Mouse (Mus musculus): ENCODE data around the gene Prrc2a. TPM values are rescaled to one million over a fixed set of nuclear protein-coding genes. Genes with fewer than 3 reads are reported as not detected.
A peak's percentile ranks its signal among the peaks of the same experiment; 100 is the strongest.

Prrc2a gene
- polyA plus RNA-seq, 1 experiment from 2014 or later = 86.8 TPM

GRCm38 (mm10) chr17:35167794-35168193, 3.1 kb upstream of the Prrc2a start:
- Histone ChIP-seq H3K4me1 (peaks cover 21% of the 10 kb centered on the region), H3K9me3 (replicated peaks) (no peaks in the 10 kb centered on the region), H3K27ac (no peak overlapping the region), H3K27me3 (replicated peaks) (no peaks in the 10 kb centered on the region), H3K4me2 (no peak overlapping the region), H3K36me3 (peaks cover 1% of the 10 kb centered on the region), H3K4me3 (no peak overlapping the region), H3K9ac (no peak overlapping the region)
- no peak for ATAC-seq
- 64% methylated on average over 7 of the region's 7 CpGs for WGBS (ENCODE audit: insufficient replicate concordance)

GRCm38 (mm10) chr17:35166352-35167035, 1.8 kb upstream of the Prrc2a start:
- WGBS (ENCODE audit: insufficient replicate concordance) = 74% methylated on average over 8 of the region's 8 CpGs

GRCm38 (mm10) chr17:35165451-35166155, 906 bp upstream of the Prrc2a start:
- Histone ChIP-seq H3K36me3 (peaks cover 23% of the 10 kb centered on the region), H3K4me3 (peak overlapping the region; percentile 96), H3K9ac (peak overlapping the region; percentile 57), H3K4me1 (peaks cover 39% of the 10 kb centered on the region), H3K27ac (peak overlapping the region; percentile 95), H3K27me3 (replicated peaks) (no peaks in the 10 kb centered on the region), H3K4me2 (peak overlapping the region; percentile 78), H3K9me3 (replicated peaks) (no peaks in the 10 kb centered on the region)
- WGBS (ENCODE audit: insufficient replicate concordance) = 27% methylated on average over 12 of the region's 12 CpGs
- ATAC-seq = peak; percentile 80

More at GRCm38 (mm10) chr17:35166352-35167035, 1.8 kb upstream of the Prrc2a start:
- Histone ChIP-seq H3K4me1 (peaks cover 34% of the 10 kb centered on the region), H3K4me2 (peak overlapping the region; percentile 78), H3K27ac (peak overlapping the region; percentile 8; the same call in 1 of the 2 replicates), H3K9me3 (replicated peaks) (no peaks in the 10 kb centered on the region), H3K9ac (no peak overlapping the region; the same call in 1 of the 2 replicates), H3K4me3 (peak overlapping the region; percentile 96; the same call in 1 of the 2 replicates), H3K36me3 (peaks cover 14% of the 10 kb centered on the region), H3K27me3 (replicated peaks) (no peaks in the 10 kb centered on the region)
- no peak for ATAC-seq

GRCm38 (mm10) chr17:35164218-35164567, 504 bp downstream of the Prrc2a start:
- ATAC-seq = no peak
- H3K4me2 ChIP-seq = peak overlapping the region; percentile 78
- peaks cover 39% of the 10 kb centered on the region for H3K4me1 ChIP-seq
- H3K9ac ChIP-seq = peak overlapping the region; percentile 99
- WGBS (ENCODE audit: insufficient replicate concordance) = 1% methylated on average over 28 of the region's 28 CpGs
- no peaks in the 10 kb centered on the region for H3K9me3 ChIP-seq (replicated peaks)
- H3K27ac ChIP-seq = peak overlapping the region; percentile 95
- H3K36me3 ChIP-seq = peaks cover 37% of the 10 kb centered on the region
- peak overlapping the region; percentile 96 for H3K4me3 ChIP-seq
- no peaks in the 10 kb centered on the region for H3K27me3 ChIP-seq (replicated peaks)

- peaks cover 44% of the 10 kb centered on the region for H3K36me3 ChIP-seq
- H3K4me3 ChIP-seq = peak overlapping the region; percentile 96
- ATAC-seq = no peak
- WGBS (ENCODE audit: insufficient replicate concordance) = 15% methylated on average over 8 of the region's 8 CpGs
- peaks cover 39% of the 10 kb centered on the region for H3K4me1 ChIP-seq
- H3K4me2 ChIP-seq = peak overlapping the region; percentile 78
- no peaks in the 10 kb centered on the region for H3K27me3 ChIP-seq (replicated peaks)
- no peaks in the 10 kb centered on the region for H3K9me3 ChIP-seq (replicated peaks)
- H3K9ac ChIP-seq = peak overlapping the region; percentile 99
- peak overlapping the region; percentile 95 for H3K27ac ChIP-seq
Observed at GRCm38 (mm10) chr17:35163326-35164081, 1.2 kb downstream of the Prrc2a start.

GRCm38 (mm10) chr17:35162730-35163129, 2.0 kb downstream of the Prrc2a start:
- Histone ChIP-seq H3K4me3 (peak overlapping the region; percentile 96), H3K9me3 (replicated peaks) (no peaks in the 10 kb centered on the region), H3K4me1 (peaks cover 39% of the 10 kb centered on the region), H3K36me3 (peaks cover 52% of the 10 kb centered on the region), H3K4me2 (peak overlapping the region; percentile 78), H3K9ac (peak overlapping the region; percentile 99), H3K27ac (no peak overlapping the region; the same call in 1 of the 2 replicates), H3K27me3 (replicated peaks) (no peaks in the 10 kb centered on the region)
- ATAC-seq = no peak
- WGBS (ENCODE audit: insufficient replicate concordance) = 64% methylated on average over 12 of the region's 12 CpGs

GRCm38 (mm10) chr17:35162121-35162520, 2.6 kb downstream of the Prrc2a start:
- Histone ChIP-seq H3K27me3 (replicated peaks) (no peaks in the 10 kb centered on the region), H3K27ac (no peak overlapping the region), H3K4me2 (peak overlapping the region; percentile 78), H3K4me3 (0 out of 2 replicates have a peak overlapping the region, but pooled peaks have one; percentile 3), H3K36me3 (peaks cover 58% of the 10 kb centered on the region), H3K4me1 (peaks cover 39% of the 10 kb centered on the region), H3K9ac (peak overlapping the region; percentile 99; the same call in 1 of the 2 replicates), H3K9me3 (replicated peaks) (no peaks in the 10 kb centered on the region)
- WGBS (ENCODE audit: insufficient replicate concordance) = 80% methylated on average over 14 of the region's 14 CpGs
- ATAC-seq = no peak

- no peak overlapping the region for H3K27ac ChIP-seq
- ATAC-seq = no peak
- 86% methylated on average over 11 of the region's 11 CpGs for WGBS (ENCODE audit: insufficient replicate concordance)
- no peak overlapping the region for H3K4me2 ChIP-seq
- H3K9me3 ChIP-seq (replicated peaks) = no peaks in the 10 kb centered on the region
- peaks cover 39% of the 10 kb centered on the region for H3K4me1 ChIP-seq
- 0 out of 2 replicates have a peak overlapping the region, but pooled peaks have one; percentile 15 for H3K9ac ChIP-seq
- H3K4me3 ChIP-seq = no peak overlapping the region
- peaks cover 65% of the 10 kb centered on the region for H3K36me3 ChIP-seq
- no peaks in the 10 kb centered on the region for H3K27me3 ChIP-seq (replicated peaks)
Observed at GRCm38 (mm10) chr17:35161421-35161820, 3.3 kb downstream of the Prrc2a start.

- no peak overlapping the region for H3K27ac ChIP-seq
- WGBS (ENCODE audit: insufficient replicate concordance) = 80% methylated on average over 7 of the region's 7 CpGs
- ATAC-seq = no peak
Observed at GRCm38 (mm10) chr17:35159638-35160037, 5.1 kb downstream of the Prrc2a start.

GRCm38 (mm10) chr17:35158850-35159593, 5.7 kb downstream of the Prrc2a start:
- Histone ChIP-seq H3K27ac (no peak overlapping the region), H3K9me3 (replicated peaks) (no peaks in the 10 kb centered on the region), H3K27me3 (replicated peaks) (no peaks in the 10 kb centered on the region), H3K9ac (no peak overlapping the region), H3K4me1 (peaks cover 30% of the 10 kb centered on the region), H3K4me3 (no peak overlapping the region), H3K4me2 (no peak overlapping the region), H3K36me3 (peaks cover 89% of the 10 kb centered on the region)
- ATAC-seq = no peak
- 84% methylated on average over 16 of the region's 16 CpGs for WGBS (ENCODE audit: insufficient replicate concordance)

More at GRCm38 (mm10) chr17:35159638-35160037, 5.1 kb downstream of the Prrc2a start:
- H3K9ac ChIP-seq = no peak overlapping the region
- H3K9me3 ChIP-seq (replicated peaks) = no peaks in the 10 kb centered on the region
- no peaks in the 10 kb centered on the region for H3K27me3 ChIP-seq (replicated peaks)
- H3K4me1 ChIP-seq = peaks cover 30% of the 10 kb centered on the region
- H3K36me3 ChIP-seq = peaks cover 83% of the 10 kb centered on the region
- H3K4me2 ChIP-seq = no peak overlapping the region
- no peak overlapping the region for H3K4me3 ChIP-seq

GRCm38 (mm10) chr17:35157661-35158175, 7.0 kb downstream of the Prrc2a start:
- WGBS (ENCODE audit: insufficient replicate concordance) = 85% methylated on average over 8 of the region's 8 CpGs
- Histone ChIP-seq H3K4me2 (no peak overlapping the region), H3K9me3 (replicated peaks) (no peaks in the 10 kb centered on the region), H3K27ac (no peak overlapping the region), H3K4me1 (peaks cover 17% of the 10 kb centered on the region), H3K27me3 (replicated peaks) (no peaks in the 10 kb centered on the region), H3K4me3 (no peak overlapping the region), H3K36me3 (peaks cover 100% of the 10 kb centered on the region), H3K9ac (no peak overlapping the region)
- ATAC-seq = no peak
